Mouse (Mus musculus): ENCODE measurements around the gene Wdr44.

The Wdr44 gene

DNA sequence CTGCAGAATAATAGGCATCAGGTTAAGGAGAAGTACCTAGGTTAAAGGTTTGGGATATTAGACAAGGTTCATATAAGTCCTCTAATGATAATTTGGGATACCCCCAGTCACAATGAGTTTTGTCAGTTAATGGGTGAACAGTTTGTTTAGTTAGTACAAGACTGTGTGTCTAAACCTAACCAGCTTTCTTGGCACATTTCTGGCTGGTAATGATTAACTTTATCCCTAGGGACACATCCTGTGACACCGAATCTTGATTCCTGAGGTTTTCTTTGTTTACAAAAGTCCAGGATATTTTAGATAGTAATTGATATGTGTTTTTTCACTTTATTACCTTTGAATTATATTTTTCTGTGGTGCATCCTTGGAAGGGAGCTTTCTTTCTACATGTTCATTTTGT lies 148.1 kb downstream of the Wdr44 start:
- DNase-seq (ENCODE audit: low read depth): no peak

Data from 416B (cell line).